Mouse (Mus musculus) ES-Bruce4 (cell line): ENCODE data around the gene Sdc4. TPM values are rescaled to one million over a fixed set of nuclear protein-coding genes. Genes with fewer than 3 reads are reported as not detected.

Source experiments
- H3K27ac ChIP-seq: 2 replicates; pipeline ENCODE4 v1.5.1; 2012; ENCODE audit warnings: low read length, inconsistent platforms; ENCODE audit not compliant: insufficient read depth
- H3K27me3 ChIP-seq: 2 replicates; pipeline ENCODE4 v1.6.1; 2012; ENCODE audit warnings: mild to moderate bottlenecking, low read length, inconsistent platforms; ENCODE audit not compliant: control insufficient read depth, poor library complexity, insufficient read depth, severe bottlenecking
- H3K36me3 ChIP-seq: 2 replicates; pipeline ENCODE4 v1.6.1; 2012; ENCODE audit warnings: inconsistent platforms, mild to moderate bottlenecking, low read length, moderate library complexity; ENCODE audit not compliant: control insufficient read depth, poor library complexity, insufficient read depth, severe bottlenecking
- H3K4me1 ChIP-seq: one replicate; pipeline ENCODE4 v1.8.1; 2011; ENCODE audit warnings: low read length; ENCODE audit not compliant: control insufficient read depth, insufficient read depth
- H3K4me3 ChIP-seq: 2 replicates; pipeline ENCODE4 v1.5.1; 2011; ENCODE audit warnings: low read depth, mild to moderate bottlenecking, low read length
- H3K9ac ChIP-seq: 2 replicates; pipeline ENCODE4 v1.6.1; 2012; ENCODE audit warnings: low read depth, mild to moderate bottlenecking, inconsistent platforms; ENCODE audit not compliant: poor library complexity, severe bottlenecking
- H3K9me3 ChIP-seq: replicated peaks from 2 replicates; pipeline ENCODE4 v1.6.1; 2012; ENCODE audit warnings: mild to moderate bottlenecking, low read length, inconsistent platforms; ENCODE audit not compliant: control insufficient read depth, poor library complexity, insufficient read depth, severe bottlenecking
- CTCF ChIP-seq: IDR thresholded peaks from one replicate; pipeline ENCODE4 v1.8.1; 2011; ENCODE audit warnings: low read depth, low read length
- EP300 ChIP-seq: IDR thresholded peaks from 2 replicates; pipeline ENCODE4 v1.6.1; 2011; ENCODE audit warnings: low read depth, low read length; ENCODE audit not compliant: insufficient read depth
- POLR2A ChIP-seq: IDR thresholded peaks from one replicate; pipeline ENCODE4 v1.8.1; 2011; ENCODE audit warnings: low read length; ENCODE audit not compliant: insufficient read depth
- polyA plus RNA-seq: library from polyadenylated mRNA; stranded (reverse); fragments of >200 nt; gene quantifications from 2 replicates; pipeline ENCODE4 v1.2.4, GENCODE M21; 2011; ENCODE audit warnings: low read depth; ENCODE audit not compliant: missing spikeins, insufficient read depth, insufficient read length

Sdc4 gene
- polyA plus RNA-seq, 1 experiment, result 213 TPM

DNA sequence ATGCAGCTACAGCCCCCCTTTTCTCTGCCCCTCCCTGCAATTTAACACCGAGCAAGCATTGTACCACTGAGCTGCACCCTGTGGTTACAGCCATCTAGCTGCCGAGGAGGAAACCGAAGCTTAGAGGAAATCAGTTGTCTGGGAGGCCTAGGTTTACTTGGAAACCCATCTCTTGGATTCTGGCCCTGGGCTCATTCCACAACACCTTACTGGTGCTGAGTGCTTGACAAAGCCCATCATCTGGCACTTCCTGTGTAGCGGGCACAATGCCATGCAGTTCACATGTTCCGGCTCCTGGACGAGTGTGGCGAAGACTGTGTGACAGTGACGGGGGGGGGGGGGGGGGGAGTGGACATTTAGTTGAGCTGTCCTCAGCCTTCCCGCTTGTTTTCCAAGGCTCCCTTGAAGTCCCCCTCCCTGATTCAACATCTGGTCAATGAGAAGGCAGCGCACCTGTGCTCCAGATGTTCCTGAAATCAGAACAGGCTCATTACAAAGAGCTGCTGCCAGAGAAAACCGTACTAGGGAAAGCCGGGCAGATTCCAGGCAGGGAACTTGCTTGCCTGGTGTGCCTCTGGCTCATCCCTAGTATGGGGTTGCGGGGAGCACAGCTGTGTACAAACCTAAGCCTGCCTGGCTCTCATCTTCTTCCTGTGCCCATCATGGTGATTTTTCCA is 8.5 kb upstream of the Sdc4 start:
- TF ChIP-seq EP300 (no peak), POLR2A (no peak), CTCF (no peak)
- no peaks in the 10 kb centered on the region for H3K36me3 ChIP-seq
- H3K27me3 ChIP-seq, result no peaks in the 10 kb centered on the region
- H3K9ac ChIP-seq, result no peak overlapping the region
- H3K4me1 ChIP-seq, result peaks cover 17% of the 10 kb centered on the region
- no peaks in the 10 kb centered on the region for H3K9me3 ChIP-seq
- no peak overlapping the region for H3K4me3 ChIP-seq
- H3K27ac ChIP-seq, result peak overlapping the region; percentile 80

DNA sequence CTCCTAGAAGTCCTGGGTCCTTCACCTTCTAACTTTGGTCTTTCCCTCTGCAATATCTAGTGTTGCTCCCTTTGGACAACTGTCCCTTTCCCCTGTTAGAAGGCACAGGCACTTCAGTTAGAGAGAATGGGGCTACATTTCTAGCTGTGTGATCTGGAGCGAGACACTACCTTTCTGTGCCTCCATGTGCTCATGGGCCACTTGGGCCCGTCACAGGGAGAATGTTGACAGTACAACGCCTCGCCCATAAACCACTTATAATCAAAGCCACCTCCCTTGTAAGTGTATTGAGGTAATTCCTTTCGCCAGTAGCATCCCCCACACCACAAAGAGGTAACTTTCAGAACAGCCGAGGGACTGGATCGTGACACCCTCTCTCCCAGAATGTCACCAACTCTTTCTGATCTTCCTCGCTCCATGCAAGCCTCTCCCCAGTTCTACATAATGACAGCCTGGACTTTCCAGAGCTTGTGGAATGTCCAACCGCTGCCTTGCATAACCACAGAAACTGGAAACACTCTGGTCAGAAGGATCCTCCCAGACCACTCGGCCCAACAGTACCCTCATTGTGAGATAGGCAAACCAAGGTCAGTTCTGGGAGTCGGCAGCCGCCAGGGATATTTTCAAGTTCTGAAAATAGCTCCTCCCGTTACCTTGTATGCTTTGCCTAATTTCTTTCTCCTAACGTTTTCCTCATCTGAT is 5.8 kb upstream of the Sdc4 start:
- Histone ChIP-seq H3K36me3 (no peaks in the 10 kb centered on the region), H3K9ac (no peak overlapping the region), H3K4me1 (peaks cover 12% of the 10 kb centered on the region), H3K27me3 (no peaks in the 10 kb centered on the region), H3K9me3 (no peaks in the 10 kb centered on the region), H3K4me3 (no peak overlapping the region), H3K27ac (no peak overlapping the region)
- TF ChIP-seq POLR2A (no peak), EP300 (no peak), CTCF (no peak)

DNA sequence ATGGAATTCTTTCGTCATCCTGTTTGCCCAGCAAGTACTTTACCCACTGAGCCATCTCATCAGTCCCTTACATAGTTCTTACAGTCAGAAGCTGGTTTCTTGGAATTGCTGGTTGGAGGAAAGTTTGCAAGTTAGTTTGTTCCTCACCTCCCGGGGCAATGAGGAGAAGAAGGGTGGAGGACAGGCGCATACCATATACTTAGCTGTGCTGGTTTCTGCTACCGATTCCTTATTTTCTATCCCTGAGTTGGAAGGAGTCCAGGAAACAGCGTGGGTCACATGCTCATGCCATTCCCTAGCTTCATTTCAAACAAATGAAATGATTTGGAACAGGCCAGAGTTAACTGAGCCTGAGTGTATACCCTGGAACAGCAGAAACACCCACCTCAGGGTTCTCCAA is 5.2 kb upstream of the Sdc4 start:
- Histone ChIP-seq H3K27ac (no peak overlapping the region), H3K4me1 (peaks cover 12% of the 10 kb centered on the region), H3K4me3 (no peak overlapping the region), H3K9ac (no peak overlapping the region), H3K9me3 (no peaks in the 10 kb centered on the region), H3K36me3 (no peaks in the 10 kb centered on the region), H3K27me3 (no peaks in the 10 kb centered on the region)
- no peak for TF ChIP-seq CTCF
- TF ChIP-seq POLR2A, result no peak
- no peak for TF ChIP-seq EP300

DNA sequence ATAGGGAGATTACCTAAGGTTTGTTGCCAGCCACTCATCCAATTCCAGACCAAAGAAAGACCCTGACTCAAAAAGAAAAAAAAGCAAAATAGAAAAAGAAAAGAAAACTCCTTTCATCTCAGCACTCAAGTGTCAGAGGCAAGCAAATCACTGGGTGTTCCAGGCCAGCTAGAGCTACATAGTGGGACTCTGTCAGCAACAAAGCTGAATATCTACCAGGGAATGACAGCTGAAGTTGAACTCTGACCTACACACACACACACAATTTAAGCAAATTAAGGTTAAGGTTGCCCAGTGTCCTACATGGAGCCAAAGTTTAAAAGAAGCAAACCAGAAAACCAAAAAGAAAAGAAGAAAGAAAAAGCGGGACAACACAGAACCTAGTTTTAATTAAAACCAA is 4.5 kb upstream of the Sdc4 start:
- Histone ChIP-seq H3K4me3 (no peak overlapping the region), H3K27ac (no peak overlapping the region), H3K4me1 (peaks cover 10% of the 10 kb centered on the region), H3K9ac (no peak overlapping the region), H3K36me3 (no peaks in the 10 kb centered on the region), H3K9me3 (no peaks in the 10 kb centered on the region), H3K27me3 (no peaks in the 10 kb centered on the region)
- no peak for TF ChIP-seq EP300
- TF ChIP-seq POLR2A, result no peak
- no peak for TF ChIP-seq CTCF

DNA sequence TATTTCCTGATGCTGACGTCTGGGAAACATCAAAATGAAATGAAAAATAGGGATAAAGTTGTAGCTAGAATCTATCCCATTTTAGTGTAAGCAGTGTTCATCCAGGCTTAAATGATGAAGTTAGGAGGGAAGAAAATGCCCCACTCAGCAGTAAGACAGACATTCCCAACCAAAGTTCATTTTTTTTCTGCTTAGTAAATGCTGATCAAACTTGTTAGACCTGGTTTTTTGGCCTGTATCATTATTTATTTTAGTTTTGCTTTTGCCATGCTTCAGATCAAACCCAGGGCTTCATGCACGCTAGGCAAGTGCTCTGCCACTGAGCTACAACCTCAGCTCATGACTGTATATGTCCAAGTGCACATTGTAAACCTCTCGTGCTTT is 2.4 kb upstream of the Sdc4 start:
- no peaks in the 10 kb centered on the region for H3K27me3 ChIP-seq
- no peak overlapping the region; the same call in 1 of the 2 replicates for H3K9ac ChIP-seq
- H3K9me3 ChIP-seq, result no peaks in the 10 kb centered on the region
- H3K27ac ChIP-seq, result no peak overlapping the region
- TF ChIP-seq CTCF, result no peak
- no peak for TF ChIP-seq POLR2A
- no peak for TF ChIP-seq EP300
- H3K4me3 ChIP-seq, result no peak overlapping the region
- H3K36me3 ChIP-seq, result no peaks in the 10 kb centered on the region
- peaks cover 4% of the 10 kb centered on the region for H3K4me1 ChIP-seq
